Mouse (Mus musculus) MEL (cell line): ENCODE measurements at regions not wholly inside any gene's neighbourhood (a gene's known extent, or its start where the extent isn't known, plus 50 kb on each side); places are given as distances from the start of the nearest gene placed in this dataset.

ENCODE experiments used
- CTCF ChIP-seq, 3 experiments: IDR thresholded peaks in 2 of 3; conservative IDR thresholded peaks in 1 of 3; 2 replicates each; pipeline ENCODE4 v1.5.1; 2011 to 2012; ENCODE audit warnings: low read length in 3 of 3, low read depth in 2 of 3, mild to moderate bottlenecking in 2 of 3, improper control_type of control experiment in 1 of 3, inconsistent platforms in 1 of 3, mixed read lengths in 1 of 3, moderate library complexity in 1 of 3; ENCODE audit not compliant: control insufficient read depth in 1 of 3, insufficient read depth in 1 of 3, poor library complexity in 1 of 3, severe bottlenecking in 1 of 3
- EP300 ChIP-seq, 2 experiments: IDR thresholded peaks; 2 replicates each; pipeline ENCODE4 v1.6.1; 2011; ENCODE audit warnings: improper control_type of control experiment in 2 of 2, low read length in 2 of 2, low read depth in 1 of 2, mild to moderate bottlenecking in 1 of 2
- HCFC1 ChIP-seq: IDR thresholded peaks from 2 replicates; pipeline ENCODE4 v1.6.1; 2012; ENCODE audit warnings: low read depth, mild to moderate bottlenecking, inconsistent platforms, low read length, improper control_type of control experiment, moderate library complexity
- POLR2A ChIP-seq, 2 experiments: IDR thresholded peaks; 2 replicates each; pipeline ENCODE4 v1.6.1; 2011 to 2012; ENCODE audit warnings: low read length in 2 of 2, mild to moderate bottlenecking in 2 of 2, control low read depth in 1 of 2, improper control_type of control experiment in 1 of 2, low read depth in 1 of 2, moderate library complexity in 1 of 2; ENCODE audit not compliant: control insufficient read depth in 1 of 2, insufficient read depth in 1 of 2, poor library complexity in 1 of 2
- POLR2AphosphoS2 ChIP-seq: IDR thresholded peaks from 2 replicates; pipeline ENCODE4 v1.6.1; 2011; ENCODE audit warnings: low read length, improper control_type of control experiment
- RAD21 ChIP-seq: IDR thresholded peaks from 2 replicates; pipeline ENCODE4 v1.6.1; 2011; ENCODE audit warnings: mild to moderate bottlenecking, low read depth, low read length, improper control_type of control experiment
- RCOR1 ChIP-seq: IDR thresholded peaks from 2 replicates; pipeline ENCODE4 v1.6.1; 2012; ENCODE audit warnings: low read depth, mild to moderate bottlenecking, inconsistent platforms, low read length, improper control_type of control experiment
- TCF12 ChIP-seq: IDR thresholded peaks from 2 replicates; pipeline ENCODE4 v1.6.1; 2014; ENCODE audit warnings: low read depth, mild to moderate bottlenecking, inconsistent platforms, low read length, improper control_type of control experiment, moderate library complexity

DNA sequence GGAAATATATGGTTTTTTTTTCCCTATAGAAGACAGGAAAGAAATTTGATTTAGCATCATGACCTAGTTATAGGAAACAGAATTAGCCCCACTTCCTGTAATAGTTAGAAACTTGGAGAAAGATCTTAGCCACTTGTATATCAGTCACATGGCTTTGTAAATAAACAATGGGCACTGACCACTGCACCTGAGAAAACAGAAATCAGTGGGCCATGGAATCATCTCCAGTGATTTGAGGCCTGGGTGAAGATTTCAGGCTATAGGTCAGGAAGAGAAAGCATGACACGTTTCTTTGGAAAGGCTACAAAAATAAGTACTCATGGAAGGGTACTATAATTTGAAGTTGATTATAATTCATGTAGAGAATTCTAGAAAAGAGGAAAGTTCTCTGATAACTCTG lies 642.2 kb upstream of the Rag2 start:
- TF ChIP-seq RAD21: no peak
- no peak for TF ChIP-seq POLR2A (IDR thresholded peaks at IDR 0.05; ENCODE audit: control insufficient read depth in 1 of 2, insufficient read depth in 1 of 2, low read depth in 1 of 2, low read length in 2 of 2, poor library complexity in 1 of 2)
- TF ChIP-seq CTCF (IDR thresholded peaks at IDR 0.05 in 2 of 3, conservative IDR thresholded peaks at IDR 0.05 in 1 of 3; ENCODE audit: control insufficient read depth in 1 of 3, insufficient read depth in 1 of 3, low read depth in 2 of 3, low read length in 3 of 3, poor library complexity in 1 of 3, severe bottlenecking in 1 of 3): no peak
- no peak for TF ChIP-seq EP300 (IDR thresholded peaks at IDR 0.05; ENCODE audit: low read depth in 1 of 2, low read length in 2 of 2)
- no peak for TF ChIP-seq RCOR1
- TF ChIP-seq POLR2AphosphoS2: no peak
- TF ChIP-seq HCFC1: no peak
- TF ChIP-seq TCF12: no peak
